Mouse (Mus musculus) thymus, adult 18-20 months (tissue): Measurements from ENCODE around the gene Gm10840.
"Not testable (repeated sequence)": the region's sequence is repeated elsewhere in the genome, so short reads cannot be mapped to it uniquely, and the experiment has no call there.

ENCODE experiments used
- DNase-seq, 2 experiments: peaks; one replicate each; pipeline ENCODE4 v3.0.0; 2022; ENCODE audit warnings: mixed read lengths in 2 of 2

The Gm10840 gene

GRCm38 (mm10) chr11:106198277-106198676 is 37.6 kb downstream of the Gm10840 start:
- DNase-seq, result no peak

- DNase-seq, result not testable (repeated sequence)
Measured at GRCm38 (mm10) chr11:106199997-106200396, 39.3 kb downstream of the Gm10840 start.

GRCm38 (mm10) chr11:106200756-106201155 is 40.1 kb downstream of the Gm10840 start:
- DNase-seq, result no peak

- no peak for DNase-seq
Measured at GRCm38 (mm10) chr11:106201337-106202122, 40.9 kb downstream of the Gm10840 start.

- no peak for DNase-seq
Measured at GRCm38 (mm10) chr11:106202123-106202465, 41.4 kb downstream of the Gm10840 start, which contains the start of gene Strada. TSS of gene Strada (minus strand) at chr11:106202168.
